Mouse (Mus musculus): ENCODE measurements around the gene Dnajc5g. TPM values are rescaled to one million over a fixed set of nuclear protein-coding genes. Genes with fewer than 3 reads are reported as not detected.

Dnajc5g gene
- polyA plus RNA-seq, 1 experiment from 2014 or later, result not detected

DNA sequence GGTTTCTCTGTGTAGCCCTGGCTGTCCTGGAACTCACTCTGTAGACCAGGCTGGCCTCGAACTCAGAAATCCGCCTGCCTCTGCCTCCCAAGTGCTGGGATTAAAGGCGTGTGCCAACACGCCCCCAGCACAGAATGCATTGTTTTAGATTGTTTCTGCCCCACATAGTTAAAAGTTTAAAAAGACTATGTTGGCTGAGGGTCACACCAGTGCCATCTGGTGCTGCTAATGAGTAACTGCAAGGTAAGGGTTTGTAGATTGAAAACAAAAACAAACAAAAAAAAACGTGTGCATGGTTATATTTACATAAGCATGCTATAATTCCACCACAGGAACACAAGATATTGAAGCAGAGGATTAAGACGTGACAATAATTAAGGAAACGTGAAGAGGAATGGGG is 4.7 kb downstream of the Dnajc5g start:
- no peaks in the 10 kb centered on the region for H3K9me3 ChIP-seq (replicated peaks)
- H3K4me3 ChIP-seq, result no peak overlapping the region
- H3K36me3 ChIP-seq, result no peaks in the 10 kb centered on the region
- WGBS, result 28% methylated on average over 7 of the region's 7 CpGs
- no peaks in the 10 kb centered on the region for H3K4me1 ChIP-seq (replicated peaks)
- no peak overlapping the region for H3K4me2 ChIP-seq
- H3K27ac ChIP-seq, result no peak overlapping the region
- no peaks in the 10 kb centered on the region for H3K27me3 ChIP-seq
- no peak overlapping the region for H3K9ac ChIP-seq
- no peak for ATAC-seq (replicated peaks; ENCODE audit: insufficient number of reproducible peaks, insufficient read depth, low FRiP score, low read depth)

GRCm38 (mm10) chr5:31116354-31116753 is 10.3 kb downstream of the Dnajc5g start, which contains the start of gene Trim54:
Gene Trim54, plus strand, starts transcription at chr5:31116712.
- Histone ChIP-seq H3K27me3 (peaks cover 5% of the 10 kb centered on the region; the same call in 1 of the 2 replicates), H3K9ac (0 out of 2 replicates have a peak within 1 kb of the TSS, but pooled peaks have one; percentile 17), H3K9me3 (replicated peaks) (no peaks in the 10 kb centered on the region), H3K4me2 (peak within 1 kb of the TSS; percentile 57), H3K27ac (peak within 1 kb of the TSS; percentile 69), H3K36me3 (no peaks in the 10 kb centered on the region), H3K4me3 (peak within 1 kb of the TSS; percentile 39), H3K4me1 (replicated peaks) (peaks cover 8% of the 10 kb centered on the region; the same call in 1 of the 2 replicates)
- WGBS, result 12% methylated on average over 3 of the region's 3 CpGs
- peak; percentile 66; the same call in 1 of the 2 replicates for ATAC-seq (replicated peaks; ENCODE audit: insufficient number of reproducible peaks, insufficient read depth, low FRiP score, low read depth)

- H3K4me2 ChIP-seq, result peak overlapping the region; percentile 57
- 0 out of 2 replicates have a peak overlapping the region, but pooled peaks have one; percentile 17 for H3K9ac ChIP-seq
- H3K4me1 ChIP-seq (replicated peaks), result peaks cover 8% of the 10 kb centered on the region; the same call in 1 of the 2 replicates
- H3K36me3 ChIP-seq, result no peaks in the 10 kb centered on the region
- peak overlapping the region; percentile 69 for H3K27ac ChIP-seq
- peak; percentile 18; the same call in 1 of the 2 replicates for ATAC-seq (replicated peaks; ENCODE audit: insufficient number of reproducible peaks, insufficient read depth, low FRiP score, low read depth)
- peaks cover 5% of the 10 kb centered on the region; the same call in 1 of the 2 replicates for H3K27me3 ChIP-seq
- peak overlapping the region; percentile 39 for H3K4me3 ChIP-seq
- 12% methylated on average over 10 of the region's 10 CpGs for WGBS
- no peaks in the 10 kb centered on the region for H3K9me3 ChIP-seq (replicated peaks)
These were observed 10.8 kb downstream of the Dnajc5g start for GRCm38 (mm10) chr5:31116912-31117311.

DNA sequence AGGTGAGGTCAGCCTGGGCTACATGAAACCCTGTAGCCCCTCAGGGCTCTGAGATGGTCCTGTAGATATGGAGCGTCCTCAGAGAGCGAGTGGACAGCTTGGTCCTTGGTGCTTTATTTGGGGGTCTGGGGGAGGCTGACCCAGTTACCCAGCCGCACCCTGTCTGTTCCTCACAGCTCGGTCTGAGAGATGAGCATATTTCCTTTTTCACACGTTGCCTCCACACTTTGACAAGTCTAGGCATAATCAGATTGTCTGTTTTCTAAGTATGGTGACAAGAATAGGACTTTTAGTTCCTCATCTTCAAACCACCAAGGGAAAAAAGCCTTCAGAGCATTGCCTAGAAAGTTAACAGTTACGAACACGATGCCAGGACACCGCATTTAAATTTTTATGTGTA is 15.0 kb downstream of the Dnajc5g start:
- no peak overlapping the region for H3K27ac ChIP-seq
- no peaks in the 10 kb centered on the region for H3K9me3 ChIP-seq (replicated peaks)
- no peak overlapping the region for H3K9ac ChIP-seq
- peaks cover 8% of the 10 kb centered on the region; the same call in 1 of the 2 replicates for H3K4me1 ChIP-seq (replicated peaks)
- H3K4me2 ChIP-seq, result no peak overlapping the region
- H3K27me3 ChIP-seq, result peaks cover 5% of the 10 kb centered on the region; the same call in 1 of the 2 replicates
- no peak overlapping the region for H3K4me3 ChIP-seq
- no peak for ATAC-seq (replicated peaks; ENCODE audit: insufficient number of reproducible peaks, insufficient read depth, low FRiP score, low read depth)
- no peaks in the 10 kb centered on the region for H3K36me3 ChIP-seq
- WGBS, result 75% methylated on average over 8 of the region's 8 CpGs

- no peaks in the 10 kb centered on the region for H3K36me3 ChIP-seq
- no peak overlapping the region for H3K4me2 ChIP-seq
- H3K9ac ChIP-seq, result no peak overlapping the region
- WGBS, result 41% methylated on average over 2 of the region's 2 CpGs
- H3K27me3 ChIP-seq, result no peaks in the 10 kb centered on the region
- H3K4me3 ChIP-seq, result no peak overlapping the region
- H3K9me3 ChIP-seq (replicated peaks), result no peaks in the 10 kb centered on the region
- H3K4me1 ChIP-seq (replicated peaks), result no peaks in the 10 kb centered on the region
- ATAC-seq (replicated peaks; ENCODE audit: insufficient number of reproducible peaks, insufficient read depth, low FRiP score, low read depth), result no peak
- H3K27ac ChIP-seq, result no peak overlapping the region
These were observed 17.4 kb downstream of the Dnajc5g start for GRCm38 (mm10) chr5:31123481-31123880.

DNA sequence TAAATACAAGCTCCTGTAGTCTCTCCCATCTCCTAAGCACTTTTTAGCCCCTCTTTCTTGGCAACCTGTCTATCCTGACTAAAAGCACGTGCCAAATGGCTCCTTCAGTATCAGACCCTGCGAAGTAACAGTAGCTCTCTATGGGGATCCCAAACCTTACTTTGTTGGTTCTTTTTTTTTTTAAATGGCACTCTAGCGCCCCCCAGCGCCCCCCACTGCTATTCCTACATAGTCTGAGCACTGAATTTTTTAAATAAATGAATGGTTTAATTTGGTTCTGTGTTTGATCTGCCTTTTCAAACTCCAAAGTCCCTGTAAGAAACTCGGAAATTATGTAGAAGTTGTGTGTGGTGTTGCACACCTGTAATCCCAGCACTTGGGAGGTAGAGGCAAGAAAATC is 20.0 kb downstream of the Dnajc5g start:
- Histone ChIP-seq H3K4me1 (replicated peaks) (no peaks in the 10 kb centered on the region), H3K27me3 (peaks cover 2% of the 10 kb centered on the region; the same call in 1 of the 2 replicates), H3K27ac (no peak overlapping the region), H3K9ac (no peak overlapping the region), H3K36me3 (no peaks in the 10 kb centered on the region), H3K4me3 (no peak overlapping the region), H3K9me3 (replicated peaks) (no peaks in the 10 kb centered on the region), H3K4me2 (no peak overlapping the region)
- ATAC-seq (replicated peaks; ENCODE audit: insufficient number of reproducible peaks, insufficient read depth, low FRiP score, low read depth), result no peak
- WGBS, result 37% methylated on average over 5 of the region's 5 CpGs

- H3K9me3 ChIP-seq (replicated peaks), result no peaks in the 10 kb centered on the region
- no peak for ATAC-seq (replicated peaks; ENCODE audit: insufficient number of reproducible peaks, insufficient read depth, low FRiP score, low read depth)
- 2% methylated on average over 33 of the region's 33 CpGs for WGBS
These were observed 30.8 kb downstream of the Dnajc5g start for GRCm38 (mm10) chr5:31136730-31137424.

GRCm38 (mm10) chr5:31137658-31138057 is 31.6 kb downstream of the Dnajc5g start:
- Histone ChIP-seq H3K27me3 (peaks cover 64% of the 10 kb centered on the region), H3K4me1 (replicated peaks) (peaks cover 25% of the 10 kb centered on the region), H3K27ac (no peak overlapping the region), H3K4me2 (peak overlapping the region; percentile 57), H3K36me3 (peaks cover 5% of the 10 kb centered on the region), H3K9ac (no peak overlapping the region), H3K4me3 (peak overlapping the region; percentile 31), H3K9me3 (replicated peaks) (no peaks in the 10 kb centered on the region)
- no peak for ATAC-seq (replicated peaks; ENCODE audit: insufficient number of reproducible peaks, insufficient read depth, low FRiP score, low read depth)
- 2% methylated on average over 13 of the region's 13 CpGs for WGBS

More at GRCm38 (mm10) chr5:31136730-31137424, 30.8 kb downstream of the Dnajc5g start:
- Histone ChIP-seq H3K9ac (no peak overlapping the region), H3K4me1 (replicated peaks) (peaks cover 25% of the 10 kb centered on the region), H3K36me3 (peaks cover 4% of the 10 kb centered on the region), H3K27ac (no peak overlapping the region), H3K27me3 (peaks cover 64% of the 10 kb centered on the region), H3K4me3 (peak overlapping the region; percentile 31), H3K4me2 (peak overlapping the region; percentile 57)

DNA sequence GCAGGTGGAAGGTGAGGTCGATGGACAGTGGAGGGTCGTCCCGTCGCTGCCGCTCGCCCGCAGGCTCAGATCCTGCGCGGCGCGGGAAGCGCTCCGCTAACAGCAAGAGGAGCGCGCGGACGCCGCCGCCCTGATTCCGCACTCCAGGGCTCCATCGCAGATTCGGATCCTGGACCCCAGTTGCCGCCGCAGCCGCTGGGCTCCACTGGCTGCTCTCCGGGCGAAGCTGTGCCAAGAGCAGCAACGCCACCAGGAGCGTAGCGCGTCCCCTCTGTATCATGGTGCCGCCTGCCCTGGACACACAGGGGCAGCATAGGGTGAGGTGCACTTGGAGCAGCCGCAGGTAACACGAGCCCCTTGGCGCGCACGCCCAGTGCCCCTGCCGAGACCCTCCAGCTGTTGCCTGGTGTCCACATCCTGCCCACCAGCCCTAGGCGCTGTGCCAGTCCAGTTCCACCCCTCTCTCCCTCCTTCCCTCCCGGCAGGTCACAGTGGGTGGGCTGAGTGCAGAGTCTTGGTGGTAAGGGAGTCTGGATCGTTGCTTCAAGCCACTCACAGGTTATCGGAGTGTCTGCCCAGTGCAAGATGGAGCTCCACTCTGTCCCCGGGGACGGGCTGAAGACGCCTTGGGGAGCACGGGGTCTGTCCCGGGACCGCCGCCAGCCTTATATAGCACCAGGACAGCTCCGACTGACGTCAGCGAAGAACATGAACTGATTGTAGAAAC is 32.3 kb downstream of the Dnajc5g start, which contains the start of gene Ucn:
Gene Ucn, minus strand, starts transcription at position 589 of the 727 bp plus-strand sequence.
- WGBS, result 2% methylated on average over 52 of the region's 52 CpGs
- peaks cover 25% of the 10 kb centered on the region for H3K4me1 ChIP-seq (replicated peaks)
- H3K4me3 ChIP-seq, result peak within 1 kb of the TSS; percentile 31
- ATAC-seq (replicated peaks; ENCODE audit: insufficient number of reproducible peaks, insufficient read depth, low FRiP score, low read depth), result no peak; the same call in 1 of the 2 replicates
- peaks cover 64% of the 10 kb centered on the region for H3K27me3 ChIP-seq
- H3K9ac ChIP-seq, result no peak within 1 kb of the TSS
- H3K9me3 ChIP-seq (replicated peaks), result no peaks in the 10 kb centered on the region
- no peak within 1 kb of the TSS for H3K27ac ChIP-seq
- peak within 1 kb of the TSS; percentile 57 for H3K4me2 ChIP-seq
- peaks cover 9% of the 10 kb centered on the region for H3K36me3 ChIP-seq

DNA sequence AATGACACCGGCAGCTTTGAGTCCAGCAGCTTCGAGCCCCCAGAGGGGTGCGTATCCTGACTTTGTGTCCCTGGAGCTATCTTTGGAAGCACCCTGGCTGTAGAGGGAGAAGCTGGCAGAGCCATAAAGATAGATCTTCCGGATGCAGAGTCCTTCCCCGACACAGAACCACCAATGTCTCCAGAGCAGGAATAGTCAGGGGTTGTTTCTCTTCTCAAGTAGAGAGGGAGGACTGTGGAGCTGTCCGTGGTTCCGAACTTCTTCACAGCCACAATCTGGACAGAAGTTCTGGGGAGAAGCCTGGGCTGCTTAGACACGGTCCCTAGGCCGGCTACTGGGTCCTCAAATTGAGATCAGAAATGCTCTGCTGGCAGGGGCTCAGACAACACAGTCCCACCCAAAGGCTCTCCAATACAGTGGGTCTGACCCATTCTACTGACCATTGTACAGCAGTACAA is 32.9 kb downstream of the Dnajc5g start:
- peaks cover 11% of the 10 kb centered on the region for H3K36me3 ChIP-seq
- H3K4me3 ChIP-seq, result peak overlapping the region; percentile 31
- peaks cover 60% of the 10 kb centered on the region for H3K27me3 ChIP-seq
- no peak; the same call in 1 of the 2 replicates for ATAC-seq (replicated peaks; ENCODE audit: insufficient number of reproducible peaks, insufficient read depth, low FRiP score, low read depth)
- peak overlapping the region; percentile 57 for H3K4me2 ChIP-seq
- H3K4me1 ChIP-seq (replicated peaks), result peaks cover 25% of the 10 kb centered on the region
- no peak overlapping the region for H3K9ac ChIP-seq
- WGBS, result 7% methylated on average over 9 of the region's 9 CpGs
- H3K27ac ChIP-seq, result no peak overlapping the region
- no peaks in the 10 kb centered on the region for H3K9me3 ChIP-seq (replicated peaks)

GRCm38 (mm10) chr5:31149781-31150180 is 43.7 kb downstream of the Dnajc5g start:
- Histone ChIP-seq H3K9ac (no peak overlapping the region), H3K27ac (no peak overlapping the region), H3K27me3 (no peaks in the 10 kb centered on the region), H3K9me3 (replicated peaks) (no peaks in the 10 kb centered on the region), H3K4me1 (replicated peaks) (peaks cover 25% of the 10 kb centered on the region), H3K4me2 (no peak overlapping the region), H3K4me3 (no peak overlapping the region), H3K36me3 (peaks cover 7% of the 10 kb centered on the region)
- 77% methylated on average over 4 of the region's 4 CpGs for WGBS
- ATAC-seq (replicated peaks; ENCODE audit: insufficient number of reproducible peaks, insufficient read depth, low FRiP score, low read depth), result no peak
